Comparison of ENCODE assay signal across 35 mouse cellular contexts in genomic region chr5:112337004-112337403, GRCm38 (mm10). TPM values are rescaled to one million over a fixed set of nuclear protein-coding genes. Genes with fewer than 3 reads are reported as not detected.
"Had no signal": no experiment of that assay in that cellular context is flagged by ENCODE, and none has a peak within 500 bp of the region (broad histone marks: within the 10 kb centered on the region; RNA-seq: fewer than 3 reads in every experiment).

No protein-coding gene starts in this region.

- H3K9me3 ChIP-seq: embryonic facial prominence, embryonic 10.5 days; embryonic facial prominence, embryonic 12.5 days; embryonic facial prominence, embryonic 13.5 days; embryonic facial prominence, embryonic 15.5 days; forebrain, embryonic 10.5 days; forebrain, embryonic 12.5 days; forebrain, embryonic 13.5 days; forebrain, embryonic 15.5 days had no signal

- H3K9ac ChIP-seq: embryonic facial prominence, embryonic 12.5 days; embryonic facial prominence, embryonic 13.5 days; embryonic facial prominence, embryonic 15.5 days; forebrain, embryonic 12.5 days; forebrain, embryonic 13.5 days; forebrain, embryonic 15.5 days; forebrain, postnatal 0 days had no signal

- DNase-seq: cerebellum, adult 18-20 months; cerebellum, adult 2 months; cerebellum, adult 8-10 months; cerebellum, adult 9-10 months; cerebellum, adult 9-11 months; cerebellum, postnatal 10 days; cerebellum, postnatal 14 days; cerebellum, postnatal 25 days; cerebellum, postnatal 36 days; embryo, embryonic 11 days; forebrain, postnatal 0 days; gastrocnemius, adult 2 months; gastrocnemius, postnatal 10 days; gastrocnemius, postnatal 14 days; gastrocnemius, postnatal 25 days; gastrocnemius, postnatal 36 days; heart, adult 18-20 months had no signal

- H3K27me3 ChIP-seq: embryonic facial prominence, embryonic 12.5 days; embryonic facial prominence, embryonic 13.5 days; embryonic facial prominence, embryonic 15.5 days; forebrain, embryonic 12.5 days; forebrain, embryonic 13.5 days; forebrain, embryonic 15.5 days had no signal

- H3K4me2 ChIP-seq: embryonic facial prominence, embryonic 12.5 days; embryonic facial prominence, embryonic 13.5 days; embryonic facial prominence, embryonic 15.5 days; forebrain, embryonic 12.5 days; forebrain, embryonic 13.5 days; forebrain, embryonic 15.5 days had no signal

- H3K27ac ChIP-seq: embryonic facial prominence, embryonic 10.5 days; embryonic facial prominence, embryonic 12.5 days; embryonic facial prominence, embryonic 13.5 days; embryonic facial prominence, embryonic 15.5 days; forebrain, embryonic 10.5 days; forebrain, embryonic 12.5 days; forebrain, embryonic 13.5 days; forebrain, embryonic 15.5 days; gastrocnemius, adult 2 months had no signal

- ATAC-seq: forebrain, embryonic 13.5 days; forebrain, embryonic 14.5 days; forebrain, embryonic 15.5 days; forebrain, embryonic 16.5 days; forebrain, postnatal 0 days had no signal

- H3K4me3 ChIP-seq: embryonic facial prominence, embryonic 10.5 days; embryonic facial prominence, embryonic 12.5 days; embryonic facial prominence, embryonic 13.5 days; embryonic facial prominence, embryonic 15.5 days; erythroblast, embryonic 14.5 days; forebrain, embryonic 10.5 days; forebrain, embryonic 12.5 days; forebrain, embryonic 13.5 days; forebrain, embryonic 15.5 days; gastrocnemius, adult 2 months had no signal

RNA-seq across cellular contexts. Expression of gene Gm6583, which starts 18.8 kb away (rescaled TPM):
- total RNA-seq: common myeloid progenitor, adult 5-6 weeks; forebrain, postnatal 0 days; gastrocnemius, adult 18-20 months; gastrocnemius, adult 2 months; gastrocnemius, adult 8-10 months; gastrocnemius, postnatal 10 days; gastrocnemius, postnatal 14 days; gastrocnemius, postnatal 25 days; gastrocnemius, postnatal 36 days; gastrocnemius, postnatal 4 days; granulocyte monocyte progenitor cell, adult 5-6 weeks; heart, adult 18-20 months had no signal
- polyA plus RNA-seq: cerebellum, adult 2 months; forebrain, postnatal 0 days; frontal cortex, adult 2 months; gonadal fat pad, adult 2 months had no signal

RNA-seq across cellular contexts. Expression of gene Asphd2, which starts 57.7 kb away (rescaled TPM):
- total RNA-seq: granulocyte monocyte progenitor cell, adult 5-6 weeks had no signal
- polyA plus RNA-seq: erythroblast, embryonic 14.5 days had no signal
